Mouse (Mus musculus) embryonic fibroblast, embryonic 13.5 days (primary cell): Measurements from ENCODE around the gene Igf2r. TPM values are rescaled to one million over a fixed set of nuclear protein-coding genes. Genes with fewer than 3 reads are reported as not detected.
A peak's percentile ranks its signal among the peaks of the same experiment; 100 is the strongest.

ENCODE experiments used
- H3K27ac ChIP-seq: 2 replicates; pipeline ENCODE4 v1.5.1; 2012; ENCODE audit warnings: low read length, control low read depth, inconsistent platforms; ENCODE audit not compliant: insufficient read depth
- H3K4me1 ChIP-seq: 2 replicates; pipeline ENCODE4 v1.6.1; 2011; ENCODE audit warnings: low read length; ENCODE audit not compliant: control insufficient read depth, insufficient read depth
- H3K4me3 ChIP-seq: 2 replicates; pipeline ENCODE4 v1.5.1; 2011; ENCODE audit warnings: mild to moderate bottlenecking, control low read depth, low read length; ENCODE audit not compliant: insufficient read depth
- CTCF ChIP-seq: IDR thresholded peaks from 2 replicates; pipeline ENCODE4 v1.5.1; 2011; ENCODE audit warnings: mild to moderate bottlenecking, control low read depth, low read length, moderate library complexity, borderline replicate concordance; ENCODE audit not compliant: insufficient read depth
- POLR2A ChIP-seq: IDR thresholded peaks from 2 replicates; pipeline ENCODE4 v1.6.1; 2011; ENCODE audit warnings: low read depth, mild to moderate bottlenecking, control low read depth, low read length, moderate library complexity
- polyA plus RNA-seq: library from polyadenylated mRNA; stranded (reverse); fragments of >200 nt; gene quantifications from 2 replicates; pipeline ENCODE4 v1.2.4, GENCODE M21; 2011; ENCODE audit warnings: low read depth; ENCODE audit not compliant: missing spikeins, insufficient read length

Igf2r gene
- polyA plus RNA-seq, 1 experiment = 249 TPM

DNA sequence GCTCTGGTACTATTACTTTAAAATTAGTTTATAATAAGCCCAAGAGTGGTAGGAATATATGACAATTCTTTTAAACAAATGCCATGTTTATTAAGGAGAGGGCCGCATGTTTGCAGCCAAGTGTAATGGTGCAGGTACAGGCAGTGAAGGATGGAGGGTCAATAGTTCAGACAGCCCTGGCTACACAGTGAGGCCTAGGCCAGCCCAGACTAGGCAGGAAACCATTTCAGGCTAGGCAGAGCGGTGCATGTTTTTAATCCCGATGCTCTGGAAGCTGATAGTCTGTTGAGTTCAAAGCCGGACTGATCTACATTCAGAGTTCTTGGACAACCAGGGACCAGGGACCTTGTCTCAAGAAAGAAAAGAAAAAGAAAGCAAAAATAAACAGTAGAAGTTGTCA is 17.8 kb downstream of the Igf2r start:
- Histone ChIP-seq H3K4me1 (peaks cover 41% of the 10 kb centered on the region), H3K4me3 (no peak overlapping the region), H3K27ac (peak overlapping the region; percentile 8; the same call in 1 of the 2 replicates)
- no peak for TF ChIP-seq CTCF
- no peak for TF ChIP-seq POLR2A

DNA sequence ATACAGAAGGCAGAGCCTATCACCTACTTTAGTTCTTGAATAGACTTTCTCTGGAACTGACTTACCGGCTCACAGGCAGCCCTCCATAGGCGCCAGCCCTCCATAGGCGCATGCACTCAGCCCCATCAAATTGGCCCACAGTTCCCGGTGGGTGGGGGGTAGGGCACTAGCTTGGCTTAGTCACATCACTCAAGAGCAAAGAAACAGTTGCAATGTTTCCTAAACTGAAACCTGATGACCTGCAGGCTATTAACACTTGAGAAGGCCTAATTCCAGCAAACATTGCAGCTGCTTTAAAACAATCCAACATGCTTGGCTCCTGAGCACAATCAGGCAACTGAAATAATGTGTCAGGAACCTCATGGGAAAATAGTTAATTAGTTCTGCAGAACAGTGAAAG is 18.2 kb downstream of the Igf2r start:
- TF ChIP-seq POLR2A (no peak), CTCF (no peak)
- peak overlapping the region; percentile 85 for H3K27ac ChIP-seq
- peaks cover 41% of the 10 kb centered on the region for H3K4me1 ChIP-seq
- H3K4me3 ChIP-seq = no peak overlapping the region

DNA sequence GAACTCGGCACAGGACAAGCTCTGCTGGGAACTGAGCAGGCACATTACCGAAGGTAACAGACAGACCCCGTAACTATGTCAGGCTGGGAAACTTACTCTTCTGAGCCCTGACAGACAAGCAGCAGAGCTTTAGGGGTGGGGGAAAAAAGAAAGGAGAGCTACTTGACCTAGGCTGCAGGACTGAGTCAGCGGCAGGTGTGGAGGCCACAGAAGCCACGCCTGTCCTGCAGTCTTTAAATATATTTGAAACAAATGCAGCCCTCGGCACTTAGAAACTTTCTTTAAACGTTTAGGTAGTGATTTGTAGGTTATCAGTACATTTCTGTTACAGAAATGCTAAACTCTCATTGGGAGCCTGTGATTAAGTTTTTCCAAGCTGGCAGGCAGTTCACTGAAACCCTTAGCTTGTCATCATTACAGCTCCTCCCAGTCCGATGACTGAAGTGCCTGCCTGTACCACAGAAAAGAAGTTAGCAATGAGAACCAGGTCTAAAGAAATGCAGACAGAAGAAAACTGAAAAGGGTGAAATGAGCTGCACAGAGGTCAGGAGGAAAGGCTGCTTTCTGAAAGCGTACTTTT is 18.8 kb downstream of the Igf2r start:
- Histone ChIP-seq H3K27ac (peak overlapping the region; percentile 85), H3K4me1 (peaks cover 39% of the 10 kb centered on the region), H3K4me3 (no peak overlapping the region)
- TF ChIP-seq POLR2A (no peak), CTCF (no peak)

DNA sequence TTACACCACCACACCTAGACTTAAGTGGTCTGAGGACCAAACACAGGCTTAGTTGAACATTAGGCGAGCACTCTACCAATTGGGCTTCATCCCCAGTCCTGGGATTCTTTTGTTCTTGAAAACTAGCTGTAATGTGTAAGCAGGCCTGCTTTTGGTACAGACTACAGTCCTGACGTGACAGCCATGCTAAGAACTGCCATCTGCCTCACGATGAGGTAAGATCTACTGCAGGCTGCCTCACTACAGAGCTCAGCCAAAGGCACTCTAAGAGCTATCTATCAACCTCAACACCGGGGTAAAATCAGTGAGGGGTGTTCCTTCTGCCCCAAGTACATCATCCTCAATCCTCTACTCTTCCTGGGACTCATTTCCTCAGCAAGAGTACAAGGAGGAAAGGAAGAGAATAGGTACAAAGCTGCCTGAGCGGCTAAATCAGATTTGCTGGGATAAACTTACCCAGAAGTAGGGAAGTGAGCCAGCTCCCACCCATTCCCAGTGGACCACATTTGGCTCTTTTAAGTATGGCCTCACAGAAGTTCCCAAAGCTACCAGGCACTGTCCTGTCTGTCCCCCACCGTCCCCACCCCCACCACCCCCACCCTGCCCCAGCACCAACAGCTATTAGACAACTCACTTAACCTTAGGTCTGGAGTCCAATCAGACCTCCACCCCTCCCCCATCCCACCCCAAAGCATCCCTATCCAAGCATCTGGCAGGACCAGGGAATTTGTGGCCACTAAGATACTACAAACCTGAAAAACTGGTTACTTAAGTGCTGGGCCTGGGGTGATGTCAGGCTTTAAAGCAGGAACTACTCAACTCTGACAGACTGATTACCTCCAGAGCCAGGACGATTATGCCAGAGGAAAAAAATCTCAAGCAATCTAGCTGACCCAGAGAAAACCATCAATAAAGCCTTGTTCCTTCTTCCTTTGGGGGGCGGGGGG is 19.8 kb downstream of the Igf2r start:
- Histone ChIP-seq H3K4me1 (peaks cover 29% of the 10 kb centered on the region), H3K27ac (peak overlapping the region; percentile 32), H3K4me3 (no peak overlapping the region)
- TF ChIP-seq POLR2A (no peak), CTCF (no peak)

DNA sequence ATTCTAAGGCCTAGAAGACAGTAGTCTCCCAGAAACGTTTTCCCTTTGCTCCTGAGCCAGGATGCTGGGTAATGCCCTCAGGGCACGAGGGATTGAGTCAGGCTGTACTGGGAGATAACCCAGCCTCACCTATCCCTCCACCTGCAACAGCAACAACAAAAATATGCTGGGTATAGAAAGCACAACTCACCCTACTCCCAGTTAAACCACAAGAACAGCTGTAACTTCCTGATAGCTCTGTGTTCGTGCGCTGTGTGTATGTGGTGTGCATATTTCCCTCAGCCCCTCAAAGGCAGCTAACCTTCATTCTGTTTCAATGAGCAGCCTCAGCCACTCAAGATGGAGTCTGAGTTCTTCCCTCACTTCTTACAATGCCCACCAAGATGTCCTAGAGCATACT is 23.7 kb downstream of the Igf2r start:
- Histone ChIP-seq H3K4me3 (no peak overlapping the region), H3K4me1 (peaks cover 15% of the 10 kb centered on the region), H3K27ac (no peak overlapping the region)
- TF ChIP-seq POLR2A = no peak
- no peak for TF ChIP-seq CTCF

- Histone ChIP-seq H3K4me3 (no peak overlapping the region), H3K4me1 (peaks cover 7% of the 10 kb centered on the region; the same call in 1 of the 2 replicates), H3K27ac (no peak overlapping the region)
- TF ChIP-seq CTCF (no peak), POLR2A (no peak)
These were observed 25.4 kb downstream of the Igf2r start for GRCm38 (mm10) chr17:12744071-12744470.

- Histone ChIP-seq H3K4me1 (peaks cover 13% of the 10 kb centered on the region), H3K4me3 (peak overlapping the region; percentile 76), H3K27ac (no peak overlapping the region)
- no peak for TF ChIP-seq CTCF
- TF ChIP-seq POLR2A = 0 out of 2 replicates have a peak, but pooled peaks have one; percentile 23
These were observed 27.1 kb downstream of the Igf2r start for GRCm38 (mm10) chr17:12742151-12742908.

DNA sequence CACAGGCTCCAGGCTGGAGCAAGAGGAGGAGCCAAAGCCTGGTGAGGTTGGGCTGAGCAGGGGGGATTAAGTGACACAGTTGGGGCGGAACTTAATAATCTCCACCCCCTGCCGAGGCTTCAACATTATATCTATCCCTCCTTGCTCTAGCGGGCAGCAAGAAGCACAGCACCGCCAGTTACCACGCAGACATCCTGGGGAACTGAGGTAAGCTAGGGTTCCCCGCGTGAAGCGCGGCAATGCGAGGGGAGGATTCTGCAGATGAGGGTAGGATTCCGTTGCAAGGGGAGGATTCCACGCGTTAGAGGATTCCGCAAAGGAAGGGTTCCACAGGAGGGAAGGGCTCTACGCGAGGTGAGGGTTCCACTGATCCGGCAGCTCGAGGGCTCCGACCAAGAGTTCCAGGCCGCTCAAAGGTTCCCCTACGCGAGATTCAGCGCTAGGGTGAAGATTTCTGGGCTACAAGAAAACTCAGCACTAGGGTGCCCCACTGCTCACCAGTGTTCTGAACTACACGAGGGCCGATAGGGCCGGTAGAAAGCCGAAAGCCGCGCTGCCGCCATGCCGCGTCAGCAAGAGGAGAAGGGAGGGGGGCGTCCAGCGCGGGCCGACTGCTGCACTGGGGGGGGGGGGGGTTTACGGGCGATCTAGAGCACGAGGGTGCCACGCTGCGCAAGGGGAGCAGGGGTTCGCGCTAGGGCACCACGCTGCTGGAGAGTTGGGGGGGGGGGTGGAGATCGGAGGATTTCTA is 28.1 kb downstream of the Igf2r start:
- Histone ChIP-seq H3K4me3 (peak overlapping the region; percentile 76), H3K4me1 (peaks cover 13% of the 10 kb centered on the region), H3K27ac (peak overlapping the region; percentile 18; the same call in 1 of the 2 replicates)
- TF ChIP-seq CTCF (no peak), POLR2A (peak; percentile 98)

- Histone ChIP-seq H3K4me3 (no peak overlapping the region), H3K4me1 (peaks cover 13% of the 10 kb centered on the region), H3K27ac (peak overlapping the region; percentile 64)
- no peak for TF ChIP-seq POLR2A
- TF ChIP-seq CTCF = no peak
These were observed 29.1 kb downstream of the Igf2r start for GRCm38 (mm10) chr17:12740317-12740716.
